Comparison of ENCODE assay signal across 8 mouse cellular contexts in the genomic region with DNA sequence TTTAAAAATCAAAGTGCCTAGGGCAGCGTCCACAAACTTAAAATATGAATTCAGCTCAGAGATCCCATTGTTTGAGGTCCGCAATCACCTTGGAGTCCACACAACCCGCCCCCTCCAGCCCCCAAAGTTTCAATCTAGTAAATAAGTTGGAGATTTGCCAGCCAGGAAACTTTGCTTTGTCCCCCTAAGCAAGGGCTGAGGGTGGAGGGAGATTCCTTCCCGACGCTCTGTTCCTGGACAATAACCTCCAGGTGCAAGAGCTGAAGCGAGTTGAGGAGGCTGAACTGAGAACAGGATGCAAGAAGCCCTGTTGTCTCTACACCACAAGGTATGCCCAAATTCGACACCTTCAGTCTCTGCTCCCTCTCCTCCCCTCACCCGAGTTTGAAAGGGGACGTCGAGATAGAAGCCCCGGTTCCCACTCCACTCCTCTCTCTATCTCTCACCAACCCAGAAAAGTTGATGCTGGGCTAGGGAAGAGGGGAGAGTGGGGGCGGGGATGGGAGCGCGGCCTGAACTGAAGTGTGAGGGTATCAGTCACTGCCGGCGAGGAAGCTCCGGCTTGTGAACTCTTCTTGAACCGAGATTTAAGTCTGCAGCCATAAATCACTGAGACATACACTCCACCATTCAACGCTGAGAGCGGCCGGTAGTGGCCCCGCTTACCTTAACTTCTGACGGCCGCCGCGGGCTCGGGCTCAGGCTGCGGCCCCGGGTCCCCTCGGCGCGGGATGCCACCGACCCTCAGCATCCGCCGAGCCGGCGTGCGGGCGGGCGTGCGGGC. TPM values are rescaled to one million over a fixed set of nuclear protein-coding genes. Genes with fewer than 3 reads are reported as not detected.
DNase-seq lines count a peak whose midpoint lies in the region; ATAC-seq and TF ChIP-seq lines count a peak whose summit lies in the region.

No protein-coding gene starts in this region.

- H3K4me1 ChIP-seq in midbrain, embryonic 10.5 days = peaks cover 18% of the 10 kb centered on the region
- H3K4me1 ChIP-seq in midbrain, embryonic 16.5 days (ENCODE audit: control insufficient read depth, insufficient read depth, low read length) = peaks cover 5% of the 10 kb centered on the region
- peaks cover 8% of the 10 kb centered on the region; the same call in 1 of the 2 replicates for H3K4me1 ChIP-seq in hindbrain, embryonic 11.5 days (replicated peaks; ENCODE audit: control insufficient read depth, insufficient read depth, low read length)
- H3K4me1 ChIP-seq in limb, embryonic 14.5 days (ENCODE audit: control insufficient read depth, insufficient read depth, low read length) = peaks cover 38% of the 10 kb centered on the region
- H3K4me1 ChIP-seq in stomach, postnatal 0 days (replicated peaks; ENCODE audit: control insufficient read depth, insufficient read depth) = 0 out of 2 replicates have a peak, but pooled peaks cover 2% of the 10 kb centered on the region

- TF ChIP-seq POLR2A in limb, embryonic 14.5 days (IDR thresholded peaks at IDR 0.05; ENCODE audit: borderline replicate concordance, extremely low read depth, insufficient read depth, insufficient read length) = no peak

- no peak overlapping the region for H3K4me2 ChIP-seq in midbrain, embryonic 16.5 days (ENCODE audit: low read length)
- peak overlapping the region; percentile 55 for H3K4me2 ChIP-seq in hindbrain, embryonic 11.5 days (replicated peaks; ENCODE audit: low read depth, low read length)
- H3K4me2 ChIP-seq in limb, embryonic 14.5 days (replicated peaks; ENCODE audit: low read depth, low read length, severe bottlenecking) = peak overlapping the region; percentile 68
- peak overlapping the region; percentile 75 for H3K4me2 ChIP-seq in stomach, postnatal 0 days (replicated peaks; ENCODE audit: low read depth)

- no peak overlapping the region for H3K9ac ChIP-seq in midbrain, embryonic 16.5 days (ENCODE audit: low read depth, low read length)
- peak overlapping the region; percentile 97 for H3K9ac ChIP-seq in hindbrain, embryonic 11.5 days (ENCODE audit: low read depth, low read length)
- H3K9ac ChIP-seq in limb, embryonic 14.5 days (ENCODE audit: low read depth, low read length, severe bottlenecking) = peak overlapping the region; percentile 49
- H3K9ac ChIP-seq in stomach, postnatal 0 days (ENCODE audit: low read length) = peak overlapping the region; percentile 89

- H3K27me3 ChIP-seq in midbrain, embryonic 10.5 days (ENCODE audit: low read depth, poor library complexity, severe bottlenecking) = peaks cover 100% of the 10 kb centered on the region
- H3K27me3 ChIP-seq in midbrain, embryonic 16.5 days (ENCODE audit: control insufficient read depth, insufficient read depth, low read depth, low read length) = peaks cover 82% of the 10 kb centered on the region
- H3K27me3 ChIP-seq in hindbrain, embryonic 11.5 days (ENCODE audit: control insufficient read depth, insufficient read depth, low read length) = peaks cover 63% of the 10 kb centered on the region
- H3K27me3 ChIP-seq in limb, embryonic 14.5 days (ENCODE audit: control insufficient read depth, insufficient read depth, low read length) = peaks cover 65% of the 10 kb centered on the region
- no peaks in the 10 kb centered on the region for H3K27me3 ChIP-seq in stomach, postnatal 0 days (ENCODE audit: control insufficient read depth, insufficient read depth, low read length)

- H3K4me3 ChIP-seq in midbrain, embryonic 10.5 days = peak overlapping the region; percentile 14; the same call in 1 of the 2 replicates
- H3K4me3 ChIP-seq in midbrain, embryonic 16.5 days (ENCODE audit: low read depth, low read length) = no peak overlapping the region
- peak overlapping the region; percentile 76 for H3K4me3 ChIP-seq in hindbrain, embryonic 11.5 days (ENCODE audit: low read depth, low read length)
- H3K4me3 ChIP-seq in limb, embryonic 14.5 days (replicated peaks; ENCODE audit: low read length) = peak overlapping the region; percentile 40
- H3K4me3 ChIP-seq in stomach, postnatal 0 days (ENCODE audit: low read depth, low read length) = peak overlapping the region; percentile 63

- no peak for ATAC-seq in midbrain, embryonic 16.5 days
- ATAC-seq in hindbrain, embryonic 11.5 days (ENCODE audit: low FRiP score) = peak; percentile 58
- no peak for ATAC-seq in limb, embryonic 14.5 days (ENCODE audit: low FRiP score, low read depth)
- ATAC-seq in stomach, postnatal 0 days (ENCODE audit: low FRiP score, low TSS enrichment) = peak; percentile 19; the same call in 1 of the 2 replicates
- no peak for ATAC-seq in cerebellum, adult (ENCODE audit: insufficient number of reproducible peaks, low FRiP score, low TSS enrichment)

- no peak for DNase-seq in midbrain, embryonic 10.5 days (ENCODE audit: low spot score)
- DNase-seq in hindbrain, embryonic 11.5 days (ENCODE audit: low spot score) = peak; percentile 81
- DNase-seq in limb, embryonic 14.5 days (ENCODE audit: low spot score) = no peak
- peak; percentile 44 for DNase-seq in stomach, postnatal 0 days (ENCODE audit: low spot score)
- no peak for DNase-seq in thymus, postnatal 0 days (ENCODE audit: low spot score)
- no peak for DNase-seq in right cerebral cortex, adult 18-20 months

- TF ChIP-seq CTCF in stomach, postnatal 0 days (IDR thresholded peaks at IDR 0.05; ENCODE audit: low read depth) = no peak

- H3K36me3 ChIP-seq in midbrain, embryonic 10.5 days = no peaks in the 10 kb centered on the region
- H3K36me3 ChIP-seq in midbrain, embryonic 16.5 days (ENCODE audit: control insufficient read depth, insufficient read depth, low read length) = no peaks in the 10 kb centered on the region
- H3K36me3 ChIP-seq in hindbrain, embryonic 11.5 days (ENCODE audit: control insufficient read depth, insufficient read depth, low read length) = no peaks in the 10 kb centered on the region
- H3K36me3 ChIP-seq in limb, embryonic 14.5 days (ENCODE audit: control insufficient read depth, insufficient read depth, low read length) = peaks cover 10% of the 10 kb centered on the region
- H3K36me3 ChIP-seq in stomach, postnatal 0 days (ENCODE audit: control insufficient read depth, insufficient read depth, low read length) = no peaks in the 10 kb centered on the region

- H3K27ac ChIP-seq in midbrain, embryonic 10.5 days (replicated peaks) = no peak overlapping the region
- H3K27ac ChIP-seq in midbrain, embryonic 16.5 days (ENCODE audit: low read length) = no peak overlapping the region
- H3K27ac ChIP-seq in hindbrain, embryonic 11.5 days (ENCODE audit: low read depth, low read length) = peak overlapping the region; percentile 99
- H3K27ac ChIP-seq in limb, embryonic 14.5 days (replicated peaks; ENCODE audit: low read depth, low read length) = peak overlapping the region; percentile 43
- peak overlapping the region; percentile 95 for H3K27ac ChIP-seq in stomach, postnatal 0 days (replicated peaks)

- no peak for TF ChIP-seq EP300 in stomach, postnatal 0 days (optimal IDR thresholded peaks at IDR 0.05)

- no peaks in the 10 kb centered on the region for H3K9me3 ChIP-seq in midbrain, embryonic 10.5 days (replicated peaks)
- H3K9me3 ChIP-seq in midbrain, embryonic 16.5 days (replicated peaks; ENCODE audit: control insufficient read depth, low read length, poor library complexity, severe bottlenecking) = no peaks in the 10 kb centered on the region
- no peaks in the 10 kb centered on the region for H3K9me3 ChIP-seq in hindbrain, embryonic 11.5 days (ENCODE audit: control insufficient read depth, low read length)
- no peaks in the 10 kb centered on the region for H3K9me3 ChIP-seq in limb, embryonic 14.5 days (ENCODE audit: control insufficient read depth, low read length)
- no peaks in the 10 kb centered on the region for H3K9me3 ChIP-seq in stomach, postnatal 0 days (ENCODE audit: control insufficient read depth, low read length)

- under 1% methylated on average over 41 of the region's 41 CpGs for WGBS in midbrain, embryonic 10.5 days
- under 1% methylated on average over 41 of the region's 41 CpGs for WGBS in midbrain, embryonic 16.5 days
- WGBS in hindbrain, embryonic 11.5 days = under 1% methylated on average over 34 of the region's 41 CpGs
- 12% methylated on average over 33 of the region's 41 CpGs for WGBS in limb, embryonic 14.5 days
- WGBS in stomach, postnatal 0 days = 3% methylated on average over 41 of the region's 41 CpGs

RNA-seq across cellular contexts. Expression of gene 5730596B20Rik, which starts 2.1 kb away (rescaled TPM):
- not detected in 2 replicates for polyA plus RNA-seq in midbrain, embryonic 10.5 days (2016; fragmentation: Nextera tagmentation; extraction: Ambion mirVana)
- polyA plus RNA-seq in midbrain, embryonic 16.5 days (2015; fragmentation: Nextera tagmentation; extraction: Ambion mirVana) = not detected in 2 replicates
- 4.9 and 5.4 TPM in 2 replicates for polyA plus RNA-seq in hindbrain, embryonic 11.5 days (2014; fragmentation: Nextera tagmentation; extraction: Ambion mirVana)
- polyA plus RNA-seq in limb, embryonic 14.5 days (2012; rRNA removed) = 0.27 and 0.44 TPM in 2 replicates
- polyA plus RNA-seq in limb, embryonic 14.5 days (2014; fragmentation: Nextera tagmentation; extraction: Ambion mirVana) = 0.29 and 0.70 TPM in 2 replicates
- 0.90 and 0.99 TPM in 2 replicates for polyA plus RNA-seq in stomach, postnatal 0 days (2015; fragmentation: Nextera tagmentation; extraction: Ambion mirVana)
- polyA plus RNA-seq in thymus, postnatal 0 days (2015; fragmentation: Nextera tagmentation; extraction: Ambion mirVana) = 0.24 and 0.25 TPM in 2 replicates

RNA-seq across cellular contexts. Expression of gene Hoxa2, which starts 10.5 kb away (rescaled TPM):
- 0.26 and 1.9 TPM in 2 replicates for polyA plus RNA-seq in midbrain, embryonic 10.5 days (2016; fragmentation: Nextera tagmentation; extraction: Ambion mirVana)
- 0.10 and 0.22 TPM in 2 replicates for polyA plus RNA-seq in midbrain, embryonic 16.5 days (2015; fragmentation: Nextera tagmentation; extraction: Ambion mirVana)
- 63.7 and 68.1 TPM in 2 replicates for polyA plus RNA-seq in hindbrain, embryonic 11.5 days (2014; fragmentation: Nextera tagmentation; extraction: Ambion mirVana)
- polyA plus RNA-seq in limb, embryonic 14.5 days (2012; rRNA removed) = 3.1 and 3.6 TPM in 2 replicates
- polyA plus RNA-seq in limb, embryonic 14.5 days (2014; fragmentation: Nextera tagmentation; extraction: Ambion mirVana) = 0.80 and 1.0 TPM in 2 replicates
- polyA plus RNA-seq in stomach, postnatal 0 days (2015; fragmentation: Nextera tagmentation; extraction: Ambion mirVana) = 5.1 and 5.3 TPM in 2 replicates
- polyA plus RNA-seq in thymus, postnatal 0 days (2015; fragmentation: Nextera tagmentation; extraction: Ambion mirVana) = 5.1 and 5.4 TPM in 2 replicates

RNA-seq across cellular contexts. Expression of gene Hoxa4, which starts 16.4 kb away (rescaled TPM):
- not detected in 2 replicates for polyA plus RNA-seq in midbrain, embryonic 10.5 days (2016; fragmentation: Nextera tagmentation; extraction: Ambion mirVana)
- not detected in 2 replicates for polyA plus RNA-seq in midbrain, embryonic 16.5 days (2015; fragmentation: Nextera tagmentation; extraction: Ambion mirVana)
- polyA plus RNA-seq in hindbrain, embryonic 11.5 days (2014; fragmentation: Nextera tagmentation; extraction: Ambion mirVana) = 11.9 and 12.8 TPM in 2 replicates
- 2.2 and 2.8 TPM in 2 replicates for polyA plus RNA-seq in limb, embryonic 14.5 days (2012; rRNA removed)
- polyA plus RNA-seq in limb, embryonic 14.5 days (2014; fragmentation: Nextera tagmentation; extraction: Ambion mirVana) = 0.57 and 1.0 TPM in 2 replicates
- 2.5 and 2.6 TPM in 2 replicates for polyA plus RNA-seq in stomach, postnatal 0 days (2015; fragmentation: Nextera tagmentation; extraction: Ambion mirVana)
- polyA plus RNA-seq in thymus, postnatal 0 days (2015; fragmentation: Nextera tagmentation; extraction: Ambion mirVana) = 0.27 and 0.39 TPM in 2 replicates

RNA-seq across cellular contexts. Expression of gene Hoxa1, which starts 17.0 kb away (rescaled TPM):
- 0.32 and 0.47 TPM in 2 replicates for polyA plus RNA-seq in midbrain, embryonic 10.5 days (2016; fragmentation: Nextera tagmentation; extraction: Ambion mirVana)
- 0.20 TPM in 1 of 2 replicates, not detected in the other for polyA plus RNA-seq in midbrain, embryonic 16.5 days (2015; fragmentation: Nextera tagmentation; extraction: Ambion mirVana)
- 4.0 and 4.1 TPM in 2 replicates for polyA plus RNA-seq in hindbrain, embryonic 11.5 days (2014; fragmentation: Nextera tagmentation; extraction: Ambion mirVana)
- polyA plus RNA-seq in limb, embryonic 14.5 days (2012; rRNA removed) = 1.4 and 1.6 TPM in 2 replicates
- polyA plus RNA-seq in limb, embryonic 14.5 days (2014; fragmentation: Nextera tagmentation; extraction: Ambion mirVana) = 1.4 and 1.7 TPM in 2 replicates
- polyA plus RNA-seq in stomach, postnatal 0 days (2015; fragmentation: Nextera tagmentation; extraction: Ambion mirVana) = 0.35 and 0.56 TPM in 2 replicates
- polyA plus RNA-seq in thymus, postnatal 0 days (2015; fragmentation: Nextera tagmentation; extraction: Ambion mirVana) = 0.44 and 0.45 TPM in 2 replicates

RNA-seq across cellular contexts. Expression of gene Hoxa5, which starts 29.2 kb away (rescaled TPM):
- polyA plus RNA-seq in midbrain, embryonic 10.5 days (2016; fragmentation: Nextera tagmentation; extraction: Ambion mirVana) = not detected in 2 replicates
- polyA plus RNA-seq in midbrain, embryonic 16.5 days (2015; fragmentation: Nextera tagmentation; extraction: Ambion mirVana) = 0.21 TPM in 1 of 2 replicates, not detected in the other
- polyA plus RNA-seq in hindbrain, embryonic 11.5 days (2014; fragmentation: Nextera tagmentation; extraction: Ambion mirVana) = 23.8 and 39.3 TPM in 2 replicates
- 11.0 and 12.3 TPM in 2 replicates for polyA plus RNA-seq in limb, embryonic 14.5 days (2012; rRNA removed)
- polyA plus RNA-seq in limb, embryonic 14.5 days (2014; fragmentation: Nextera tagmentation; extraction: Ambion mirVana) = 3.4 and 3.8 TPM in 2 replicates
- 8.4 and 8.9 TPM in 2 replicates for polyA plus RNA-seq in stomach, postnatal 0 days (2015; fragmentation: Nextera tagmentation; extraction: Ambion mirVana)
- polyA plus RNA-seq in thymus, postnatal 0 days (2015; fragmentation: Nextera tagmentation; extraction: Ambion mirVana) = 0.06 and 0.21 TPM in 2 replicates

Comparison
In these comparisons a context has a peak if more than half of its experiments do, and no peak if none do; other contexts are left out.
1. DNase-seq: peak in hindbrain, embryonic 11.5 days (single experiment) and stomach, postnatal 0 days (single experiment); none in midbrain, embryonic 10.5 days (single experiment), limb, embryonic 14.5 days (single experiment), thymus, postnatal 0 days (single experiment) and right cerebral cortex, adult 18-20 months (single experiment).
2. H3K27ac ChIP-seq: peak in hindbrain, embryonic 11.5 days (single experiment), limb, embryonic 14.5 days (single experiment) and stomach, postnatal 0 days (single experiment); none in midbrain, embryonic 10.5 days (single experiment) and midbrain, embryonic 16.5 days (single experiment).
3. ATAC-seq: peak in hindbrain, embryonic 11.5 days (single experiment) and stomach, postnatal 0 days (single experiment); none in midbrain, embryonic 16.5 days (single experiment), limb, embryonic 14.5 days (single experiment) and cerebellum, adult (single experiment).
4. RNA of gene Hoxa2, which starts 10.5 kb away (polyA plus RNA-seq): 63.7 to 68.1 TPM in hindbrain, embryonic 11.5 days; 5.1 to 5.3 TPM in stomach, postnatal 0 days, 5.1 to 5.4 TPM in thymus, postnatal 0 days, 0.80 to 3.6 TPM in limb, embryonic 14.5 days, 0.26 to 1.9 TPM in midbrain, embryonic 10.5 days and 0.10 to 0.22 TPM in midbrain, embryonic 16.5 days; every median in the first group is over 10 times any median in the second.